Mouse (Mus musculus): ENCODE measurements at regions not wholly inside any gene's neighbourhood (a gene's known extent, or its start where the extent isn't known, plus 50 kb on each side); places are given as distances from the start of the nearest gene placed in this dataset.

- peak; percentile 64 for ATAC-seq (ENCODE audit: low TSS enrichment)
Measured at GRCm38 (mm10) chr6:80862256-80862655, 843.6 kb downstream of the Lrrtm4 start.

GRCm38 (mm10) chr6:80862741-80863140, 844.1 kb downstream of the Lrrtm4 start:
- ATAC-seq (ENCODE audit: low TSS enrichment): no peak

- ATAC-seq (ENCODE audit: low TSS enrichment): peak; percentile 84
Measured at GRCm38 (mm10) chr6:80865809-80866603, 847.3 kb downstream of the Lrrtm4 start.

- ATAC-seq (ENCODE audit: low TSS enrichment): no peak
Measured at GRCm38 (mm10) chr6:80885363-80885762, 866.7 kb downstream of the Lrrtm4 start.

- ATAC-seq (ENCODE audit: low TSS enrichment): no peak
Measured at GRCm38 (mm10) chr6:80905220-80905619, 886.5 kb downstream of the Lrrtm4 start.

GRCm38 (mm10) chr6:80929799-80930198, 911.1 kb downstream of the Lrrtm4 start:
- ATAC-seq (ENCODE audit: low TSS enrichment): no peak

GRCm38 (mm10) chr6:80975162-80975561, 948.3 kb upstream of the Gcfc2 start:
- peak; percentile 41; the same call in 1 of the 2 replicates for ATAC-seq (ENCODE audit: low TSS enrichment)

- no peak for ATAC-seq (ENCODE audit: low TSS enrichment)
Measured at GRCm38 (mm10) chr6:80993511-80993910, 930.0 kb upstream of the Gcfc2 start.

- ATAC-seq (ENCODE audit: low TSS enrichment): no peak
Measured at GRCm38 (mm10) chr6:81024531-81024930, 898.9 kb upstream of the Gcfc2 start.

All from frontal cortex, adult (tissue).